Mouse (Mus musculus): ENCODE measurements around the gene Odam. TPM values are rescaled to one million over a fixed set of nuclear protein-coding genes. Genes with fewer than 3 reads are reported as not detected.

Odam gene
- total RNA-seq (2021) = not detected

DNA sequence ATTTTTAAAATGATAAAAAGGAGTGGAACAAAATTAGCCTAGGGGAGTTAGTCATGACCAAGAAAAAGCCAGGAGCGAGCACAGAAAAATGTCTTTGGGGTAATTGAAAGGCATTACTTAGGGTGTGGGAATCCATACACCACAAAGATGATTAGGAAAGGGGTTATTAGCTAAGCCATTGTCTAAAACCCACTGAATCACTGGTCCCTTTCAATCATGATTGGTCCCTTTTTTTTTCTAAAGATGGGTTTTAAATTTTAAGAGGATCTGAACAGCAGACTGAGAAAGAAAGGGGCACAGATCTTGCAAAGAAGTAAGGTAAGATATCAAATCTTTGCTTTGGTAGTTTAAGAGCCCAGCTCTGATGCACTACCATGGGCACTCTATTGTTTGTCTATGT lies at the start of gene Odam:
Gene Odam (plus strand): TSS at position 301 of the 400 bp plus-strand sequence.
- DNase-seq (ENCODE audit: low spot score in 2 of 2) = no peak
- intact Hi-C loops (cut with DNase I) = no loop called here

- intact Hi-C loops (cut with DNase I) = no loop called here
- DNase-seq (ENCODE audit: low spot score in 2 of 2) = peak in 1 of 2 experiments; percentile 28
These were observed 29.6 kb upstream of the Odam start for GRCm38 (mm10) chr5:87855136-87855716.

DNA sequence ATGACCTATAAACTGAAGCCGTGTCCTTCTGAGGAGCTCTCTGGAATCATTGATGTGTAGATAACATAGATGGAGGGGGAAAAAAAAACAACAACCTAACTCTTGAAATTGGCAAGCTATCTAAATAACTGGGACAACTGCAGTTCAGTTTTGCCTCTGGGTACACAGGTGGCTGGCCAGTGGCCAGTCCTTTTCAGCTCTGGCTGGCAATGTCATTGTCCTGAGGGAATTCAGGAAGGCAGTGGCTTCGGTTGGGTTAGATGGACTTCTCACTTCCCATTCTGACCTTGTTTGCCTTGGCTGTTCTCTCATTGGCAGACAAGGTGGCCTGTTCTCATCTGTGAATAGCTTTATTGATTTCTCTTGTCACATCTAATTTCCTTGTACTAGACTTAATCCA lies 14.7 kb upstream of the Odam start:
- intact Hi-C loops (cut with DNase I) = no loop called here
- DNase-seq (ENCODE audit: low spot score in 2 of 2) = no peak

GRCm38 (mm10) chr5:87871423-87871822 lies 13.4 kb upstream of the Odam start:
- intact Hi-C loops (cut with DNase I) = no loop called here
- no peak for DNase-seq (ENCODE audit: low spot score in 2 of 2)

GRCm38 (mm10) chr5:87925372-87925771 lies 40.5 kb downstream of the Odam start, which contains the start of gene Csn3:
Csn3 (plus strand) TSS chr5:87925579.
- intact Hi-C loops (cut with DNase I) = no loop called here
- DNase-seq (ENCODE audit: low spot score in 2 of 2) = no peak

DNA sequence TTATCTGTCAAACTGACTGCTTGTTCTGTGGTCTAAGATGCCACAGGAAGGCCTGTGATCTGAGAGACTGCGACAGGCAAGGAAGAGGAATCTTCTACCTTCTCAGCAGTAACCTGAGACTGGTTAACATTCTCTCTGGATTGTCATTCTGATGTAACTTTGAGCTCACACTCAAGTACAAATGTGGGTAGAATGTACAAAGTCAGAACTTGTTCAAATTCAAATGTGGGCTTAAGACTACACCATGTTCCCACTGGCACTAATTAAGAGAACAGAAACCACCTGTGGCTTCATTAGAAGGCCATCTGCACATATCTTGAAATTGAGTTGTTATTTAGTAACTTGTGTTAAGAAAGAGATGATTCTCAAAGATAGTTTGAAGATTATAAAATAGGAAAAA lies 46.8 kb downstream of the Odam start:
- intact Hi-C loops (cut with DNase I) = no loop called here
- no peak for DNase-seq (ENCODE audit: low spot score in 2 of 2)

- intact Hi-C loops (cut with DNase I) = loop anchor here (5.0 kb wide), 1 partner anchor 158 kb away; no protein-coding TSS in a partner anchor
- DNase-seq (ENCODE audit: low spot score in 2 of 2) = peak in 1 of 2 experiments; percentile 39
These were observed 55.9 kb downstream of the Odam start for GRCm38 (mm10) chr5:87940752-87941151.

DNA sequence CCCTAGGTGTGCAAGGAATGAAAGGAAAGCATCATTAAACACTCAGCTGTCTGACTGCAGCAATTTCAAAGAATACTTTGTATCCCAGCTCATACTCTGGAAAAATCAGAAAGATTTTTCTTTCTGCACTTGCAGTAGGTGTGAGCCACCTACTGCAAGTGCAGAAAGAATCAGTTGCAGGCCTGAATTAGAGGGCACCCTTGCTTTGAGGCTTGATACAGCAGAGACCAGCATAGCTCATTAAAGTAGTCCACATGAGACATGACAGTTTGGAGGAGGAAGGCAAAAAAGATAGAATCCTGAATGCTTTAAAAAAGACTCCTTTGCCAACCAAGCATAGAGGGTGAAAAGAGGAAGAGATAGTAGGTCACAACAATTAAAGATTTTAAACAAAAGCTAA lies 57.7 kb downstream of the Odam start:
- intact Hi-C loops (cut with DNase I) = loop anchor here (5.0 kb wide), 1 partner anchor 160 kb away; no protein-coding TSS in a partner anchor
- no peak for DNase-seq (ENCODE audit: low spot score in 2 of 2)

Other genes starting within 250 kb of the Odam start
- gene Csn1s1, start 218.8 kb upstream of the Odam start, total RNA-seq (2021) = not detected
- gene Csn2, start 185.4 kb upstream of the Odam start, total RNA-seq (2021) = not detected
- gene Csn1s2a, start 110.5 kb upstream of the Odam start, total RNA-seq (2021) = not detected
- not detected for gene Csn1s2b, start 76.9 kb upstream of the Odam start, total RNA-seq (2021)
- not detected for gene Prr27, start 59.3 kb upstream of the Odam start, total RNA-seq (2021)
- gene Csn3, start 40.5 kb downstream of the Odam start, total RNA-seq (2021) = not detected
- gene 2310003L06Rik, start 84.4 kb downstream of the Odam start, total RNA-seq (2021) = not detected
- not detected for gene Gm28434, start 84.5 kb downstream of the Odam start, total RNA-seq (2021)
- not detected for gene Cabs1, start 94.4 kb downstream of the Odam start, total RNA-seq (2021)
- not detected for gene Smr3a, start 117.5 kb downstream of the Odam start, total RNA-seq (2021)
- gene Smr2, start 201.5 kb downstream of the Odam start, total RNA-seq (2021) = not detected
- gene Gm11116, start 226.5 kb downstream of the Odam start, total RNA-seq (2021) = not detected

Measured in left cerebral cortex, postnatal 25 days (tissue).